Mouse (Mus musculus): ENCODE results near the gene Il17rd.

DNA sequence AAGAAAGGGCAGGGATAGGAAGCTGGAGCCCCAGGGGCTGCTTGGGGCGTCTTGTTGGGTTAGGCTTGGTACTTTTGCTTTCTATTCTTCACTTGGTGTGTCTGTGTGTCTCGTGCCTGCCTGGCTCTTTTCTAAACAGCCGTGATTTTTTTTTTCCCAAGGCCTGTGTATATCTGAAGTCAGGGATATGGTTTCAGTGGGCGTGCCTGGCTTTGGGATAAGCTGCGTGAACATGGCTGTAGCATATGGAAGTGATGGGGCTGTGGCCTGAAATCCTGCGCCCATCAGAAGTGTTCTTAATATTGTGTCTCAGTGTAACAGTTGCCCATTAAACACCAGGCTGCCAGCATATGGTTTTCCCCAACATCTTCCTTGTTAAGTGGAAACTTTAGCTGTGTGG is 36.3 kb downstream of the Il17rd start:
- TF ChIP-seq CTCF (IDR thresholded peaks at IDR 0.05; ENCODE audit: extremely low read depth, insufficient read depth, low read length) (no peak), POLR2A (IDR thresholded peaks at IDR 0.05; ENCODE audit: extremely low read depth, insufficient read depth, low read length) (no peak)

All from cortical plate, adult 2 months (tissue).